Mouse (Mus musculus) stomach, embryonic 16.5 days (tissue): ENCODE data around the gene Nudt6. TPM values are rescaled to one million over a fixed set of nuclear protein-coding genes. Genes with fewer than 3 reads are reported as not detected.

Experiments used
- ATAC-seq: fragments of 200-750 bp; cut with Nextera tagmentation; 2 replicates; pipeline ENCODE4 v1.8.0; 2017; ENCODE audit warnings: moderate number of reproducible peaks, moderate TSS enrichment; ENCODE audit not compliant: insufficient read depth, low FRiP score
- H3K27ac ChIP-seq: fragments of 300-500 bp; sonication (generic); 2 replicates; pipeline ENCODE4 v1.5.1; 2014; ENCODE audit warnings: low read length
- H3K27me3 ChIP-seq: fragments of 300-500 bp; sonication (generic); 2 replicates; pipeline ENCODE4 v1.6.1; 2014; ENCODE audit warnings: low read length, control low read depth, mixed read lengths; ENCODE audit not compliant: control insufficient read depth, insufficient read depth
- H3K36me3 ChIP-seq: fragments of 300-500 bp; sonication (generic); 2 replicates; pipeline ENCODE4 v1.6.1; 2014; ENCODE audit warnings: low read length; ENCODE audit not compliant: control insufficient read depth, insufficient read depth
- H3K4me1 ChIP-seq: fragments of 300-500 bp; sonication (generic); 2 replicates; pipeline ENCODE4 v1.6.1; 2014; ENCODE audit warnings: low read length, control low read depth, mixed read lengths; ENCODE audit not compliant: control insufficient read depth, insufficient read depth
- H3K4me2 ChIP-seq: fragments of 300-500 bp; sonication (generic); 2 replicates; pipeline ENCODE4 v1.6.1; 2014; ENCODE audit warnings: low read depth, low read length, mixed read lengths
- H3K4me3 ChIP-seq: fragments of 300-500 bp; sonication (generic); replicated peaks from 2 replicates; pipeline ENCODE4 v1.5.1; 2014; ENCODE audit warnings: mild to moderate bottlenecking, low read length
- H3K9ac ChIP-seq: fragments of 300-500 bp; sonication (generic); 2 replicates; pipeline ENCODE4 v1.6.1; 2014; ENCODE audit warnings: low read length
- H3K9me3 ChIP-seq: fragments of 300-500 bp; sonication (generic); replicated peaks from 2 replicates; pipeline ENCODE4 v1.6.1; 2016; ENCODE audit warnings: low read length, control low read depth; ENCODE audit not compliant: control insufficient read depth
- WGBS: fragments of 180-500 bp; shearing (Covaris S2); extraction: QIAGEN DNeasy Blood & Tissue Kit; methylation state at CpG from one replicate; pipeline ENCODE4 v1.1.7; 2014; 5-methylcytosine and 5-hydroxymethylcytosine counted together
- polyA plus RNA-seq: library from polyadenylated mRNA; unstranded; fragments of >200 nt; fragmentation: Nextera tagmentation; extraction: Ambion mirVana; gene quantifications from 2 replicates; pipeline ENCODE4 v1.2.1, GENCODE M21; 2015

The Nudt6 gene
- polyA plus RNA-seq, 1 experiment from 2014 or later, result 6.0 TPM

DNA sequence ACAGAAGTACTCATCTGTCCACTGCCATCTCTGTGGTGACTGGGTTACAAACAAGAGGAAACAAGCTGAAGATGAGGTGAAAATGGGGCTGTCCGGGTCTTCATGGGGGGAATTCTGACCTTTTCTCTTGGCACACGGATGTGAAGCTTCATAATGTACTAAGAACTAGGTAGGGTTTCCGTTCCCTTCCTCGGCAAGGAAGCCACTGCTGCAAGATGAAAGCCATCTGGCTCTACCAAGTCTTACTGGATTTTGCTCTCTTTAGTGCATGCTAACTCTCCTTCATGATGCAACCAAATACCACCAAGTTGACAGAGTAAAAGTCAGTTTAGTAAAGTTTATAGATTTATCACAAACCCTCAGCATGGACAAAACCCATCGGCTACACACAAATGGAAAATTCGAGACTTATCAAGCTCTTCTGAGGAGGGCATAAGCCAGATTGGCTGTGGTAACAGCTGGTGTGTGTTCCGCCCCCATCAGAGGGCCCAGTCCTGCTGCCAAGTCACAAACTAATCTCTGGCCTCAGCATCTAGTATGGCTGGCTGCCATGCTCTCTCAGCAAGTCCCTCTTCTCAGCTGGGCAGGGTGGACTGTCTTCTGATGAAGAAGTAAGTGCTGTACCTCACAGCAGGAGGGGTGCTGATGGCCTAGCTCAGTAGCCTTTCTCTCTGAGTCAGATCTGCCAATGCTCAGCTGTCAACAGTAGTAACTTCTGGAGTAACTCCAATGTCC, 21.2 kb downstream of the Nudt6 start:
- H3K27ac ChIP-seq, result peak overlapping the region; percentile 43
- ATAC-seq, result peak; percentile 82
- 57% methylated on average over 7 of the region's 7 CpGs for WGBS

DNA sequence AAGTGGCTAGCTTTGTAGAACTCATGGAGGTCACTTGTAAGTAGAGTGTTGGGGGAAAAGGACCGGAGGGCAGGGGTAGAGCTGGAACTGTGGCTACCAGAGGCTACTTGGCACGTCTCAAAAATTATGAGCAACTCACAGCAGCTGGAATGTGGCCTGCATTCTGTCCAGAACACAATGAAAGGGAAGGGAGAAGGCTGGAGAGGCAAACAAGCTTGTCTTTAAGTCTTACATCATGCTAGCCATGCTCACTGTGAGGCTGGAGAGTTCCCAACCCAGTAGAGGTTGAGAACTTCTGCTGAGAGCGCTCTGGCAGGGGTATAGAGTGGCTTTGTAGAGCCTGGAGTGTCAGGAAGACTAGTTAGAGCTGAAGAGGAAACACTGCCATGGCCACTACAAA, 22.4 kb downstream of the Nudt6 start:
- H3K4me2 ChIP-seq, result no peak overlapping the region
- no peak overlapping the region for H3K4me3 ChIP-seq
- H3K27me3 ChIP-seq, result no peaks in the 10 kb centered on the region
- no peaks in the 10 kb centered on the region for H3K36me3 ChIP-seq
- no peak for ATAC-seq
- WGBS, result 78% methylated on average over 3 of the region's 3 CpGs
- H3K4me1 ChIP-seq, result peaks cover 10% of the 10 kb centered on the region; the same call in 1 of the 2 replicates
- no peak overlapping the region for H3K9ac ChIP-seq
- H3K27ac ChIP-seq, result no peak overlapping the region
- H3K9me3 ChIP-seq, result no peaks in the 10 kb centered on the region

More for the DNA sequence above, 21.2 kb downstream of the Nudt6 start:
- Histone ChIP-seq H3K9me3 (no peaks in the 10 kb centered on the region), H3K4me3 (no peak overlapping the region), H3K4me2 (no peak overlapping the region), H3K27me3 (no peaks in the 10 kb centered on the region), H3K9ac (no peak overlapping the region), H3K4me1 (peaks cover 10% of the 10 kb centered on the region; the same call in 1 of the 2 replicates), H3K36me3 (no peaks in the 10 kb centered on the region)

- Histone ChIP-seq H3K27me3 (no peaks in the 10 kb centered on the region), H3K4me1 (peaks cover 10% of the 10 kb centered on the region; the same call in 1 of the 2 replicates), H3K9me3 (no peaks in the 10 kb centered on the region), H3K27ac (no peak overlapping the region), H3K4me2 (no peak overlapping the region), H3K4me3 (no peak overlapping the region), H3K9ac (no peak overlapping the region), H3K36me3 (no peaks in the 10 kb centered on the region)
- ATAC-seq, result no peak
- 87% methylated on average over 5 of the region's 5 CpGs for WGBS
Observed at GRCm38 (mm10) chr3:37396930-37397608, 22.9 kb downstream of the Nudt6 start.

GRCm38 (mm10) chr3:37387310-37387709, 32.7 kb downstream of the Nudt6 start:
- 89% methylated on average over 6 of the region's 6 CpGs for WGBS
- H3K36me3 ChIP-seq, result no peaks in the 10 kb centered on the region
- H3K4me3 ChIP-seq, result no peak overlapping the region
- no peak overlapping the region for H3K9ac ChIP-seq
- H3K4me2 ChIP-seq, result no peak overlapping the region
- ATAC-seq, result no peak
- no peak overlapping the region for H3K27ac ChIP-seq
- no peaks in the 10 kb centered on the region for H3K4me1 ChIP-seq
- H3K27me3 ChIP-seq, result no peaks in the 10 kb centered on the region
- H3K9me3 ChIP-seq, result no peaks in the 10 kb centered on the region

- no peak for ATAC-seq
- Histone ChIP-seq H3K36me3 (no peaks in the 10 kb centered on the region), H3K9ac (no peak overlapping the region), H3K4me2 (no peak overlapping the region), H3K27ac (no peak overlapping the region; the same call in 1 of the 2 replicates), H3K4me3 (no peak overlapping the region), H3K9me3 (no peaks in the 10 kb centered on the region), H3K4me1 (no peaks in the 10 kb centered on the region; the same call in 1 of the 2 replicates), H3K27me3 (no peaks in the 10 kb centered on the region)
- 64% methylated on average over 6 of the region's 6 CpGs for WGBS
Observed at GRCm38 (mm10) chr3:37383096-37383765, 36.8 kb downstream of the Nudt6 start.

DNA sequence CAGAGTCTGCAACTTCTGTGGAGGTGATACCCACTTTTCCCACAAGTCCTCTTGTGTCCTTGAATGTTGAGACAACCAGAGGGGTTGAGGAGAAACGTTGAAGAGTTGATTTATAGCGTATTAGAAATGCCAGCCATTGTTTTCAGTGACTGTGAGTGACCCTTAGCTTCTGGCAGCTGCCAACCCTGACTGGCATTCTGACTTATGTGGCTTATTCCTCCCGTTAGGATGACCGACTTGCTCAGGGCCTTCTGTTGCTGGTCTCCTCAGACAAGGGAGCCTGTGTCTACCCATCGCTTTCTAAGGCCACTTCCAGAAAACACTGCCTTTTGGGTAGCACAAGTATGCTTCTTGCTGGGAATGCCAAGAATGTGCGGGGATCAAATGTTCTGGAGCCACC, 38.6 kb downstream of the Nudt6 start:
- Histone ChIP-seq H3K27ac (no peak overlapping the region), H3K4me2 (no peak overlapping the region), H3K9ac (no peak overlapping the region), H3K4me3 (no peak overlapping the region), H3K4me1 (no peaks in the 10 kb centered on the region; the same call in 1 of the 2 replicates), H3K36me3 (no peaks in the 10 kb centered on the region), H3K27me3 (no peaks in the 10 kb centered on the region), H3K9me3 (no peaks in the 10 kb centered on the region)
- no peak for ATAC-seq
- 61% methylated on average over 6 of the region's 6 CpGs for WGBS

GRCm38 (mm10) chr3:37379930-37380881, 39.8 kb downstream of the Nudt6 start:
- no peak overlapping the region for H3K9ac ChIP-seq
- H3K4me2 ChIP-seq, result 0 out of 2 replicates have a peak overlapping the region, but pooled peaks have one; percentile 10
- ATAC-seq, result peak; percentile 47; the same call in 1 of the 2 replicates
- peak overlapping the region; percentile 75 for H3K27ac ChIP-seq
- no peaks in the 10 kb centered on the region for H3K36me3 ChIP-seq
- H3K9me3 ChIP-seq, result no peaks in the 10 kb centered on the region
- no peaks in the 10 kb centered on the region; the same call in 1 of the 2 replicates for H3K4me1 ChIP-seq
- WGBS, result 55% methylated on average over 18 of the region's 18 CpGs
- H3K4me3 ChIP-seq, result no peak overlapping the region
- no peaks in the 10 kb centered on the region for H3K27me3 ChIP-seq

GRCm38 (mm10) chr3:37379201-37379600, 40.8 kb downstream of the Nudt6 start:
- no peak overlapping the region for H3K27ac ChIP-seq
- no peaks in the 10 kb centered on the region for H3K36me3 ChIP-seq
- ATAC-seq, result no peak
- no peaks in the 10 kb centered on the region for H3K27me3 ChIP-seq
- no peak overlapping the region for H3K4me2 ChIP-seq
- no peaks in the 10 kb centered on the region for H3K9me3 ChIP-seq
- no peak overlapping the region for H3K9ac ChIP-seq
- 81% methylated on average over 14 of the region's 14 CpGs for WGBS
- no peak overlapping the region for H3K4me3 ChIP-seq
- H3K4me1 ChIP-seq, result no peaks in the 10 kb centered on the region; the same call in 1 of the 2 replicates
